ENCODE assay signal across 1 mouse cellular context in genomic region chr7:28581721-28582120, GRCm38 (mm10).
TF ChIP-seq lines count a peak whose summit lies in the region.

No protein-coding gene starts in this region.

TF ChIP-seq in MEL, 35 proteins besides CTCF, POLR2A, EP300 and RAD21 (continued from another document):
- peak; percentile 68 for TF ChIP-seq TAL1 (IDR thresholded peaks at IDR 0.05; ENCODE audit: low read length)
- no peak for TF ChIP-seq MAX (IDR thresholded peaks at IDR 0.05; ENCODE audit: low read length)
- no peak for TF ChIP-seq ZMIZ1 (IDR thresholded peaks at IDR 0.05; ENCODE audit: low read depth, low read length)
- TF ChIP-seq HCFC1 (IDR thresholded peaks at IDR 0.05; ENCODE audit: low read depth, low read length): no peak
- TF ChIP-seq TCF12 (IDR thresholded peaks at IDR 0.05; ENCODE audit: low read depth, low read length): peak; percentile 71
- TF ChIP-seq GATA1 (IDR thresholded peaks at IDR 0.05; ENCODE audit: low read depth, low read length): peak; percentile 32; the same call in 1 of the 2 replicates
- no peak for TF ChIP-seq E2F4 (IDR thresholded peaks at IDR 0.05; ENCODE audit: borderline replicate concordance, low read depth, low read length)
